Mouse (Mus musculus) heart, embryonic 13.5 days (tissue): ENCODE results near the gene Ppp2r1a. TPM values are rescaled to one million over a fixed set of nuclear protein-coding genes. Genes with fewer than 3 reads are reported as not detected.
A peak's percentile ranks its signal among the peaks of the same experiment; 100 is the strongest.

Experiments used
- ATAC-seq: fragments of 200-750 bp; cut with Nextera tagmentation; 2 replicates; pipeline ENCODE4 v1.8.0; 2017; ENCODE audit warnings: moderate TSS enrichment; ENCODE audit not compliant: insufficient number of reproducible peaks, low FRiP score, low TSS enrichment; ENCODE audit errors: extremely low read depth
- H3K27ac ChIP-seq: fragments of 300-500 bp; sonication (generic); replicated peaks from 2 replicates; pipeline ENCODE4 v1.5.1; 2015; ENCODE audit warnings: moderate library complexity, mild to moderate bottlenecking, inconsistent platforms
- H3K27me3 ChIP-seq: fragments of 300-500 bp; sonication (generic); replicated peaks from 2 replicates; pipeline ENCODE4 v1.6.1; 2015; ENCODE audit warnings: mild to moderate bottlenecking, inconsistent platforms
- H3K36me3 ChIP-seq: fragments of 300-500 bp; sonication (generic); 2 replicates; pipeline ENCODE4 v1.6.1; 2015; ENCODE audit warnings: mild to moderate bottlenecking, inconsistent platforms
- H3K4me1 ChIP-seq: fragments of 300-500 bp; sonication (generic); 2 replicates; pipeline ENCODE4 v1.6.1; 2015; ENCODE audit warnings: inconsistent platforms
- H3K4me2 ChIP-seq: fragments of 300-500 bp; sonication (generic); 2 replicates; pipeline ENCODE4 v1.6.1; 2015; ENCODE audit warnings: inconsistent platforms, mild to moderate bottlenecking, moderate library complexity
- H3K4me3 ChIP-seq: fragments of 300-500 bp; sonication (generic); 2 replicates; pipeline ENCODE4 v1.5.1; 2015; ENCODE audit warnings: moderate library complexity, mild to moderate bottlenecking, inconsistent platforms
- H3K9ac ChIP-seq: fragments of 300-500 bp; sonication (generic); 2 replicates; pipeline ENCODE4 v1.6.1; 2015; ENCODE audit warnings: inconsistent platforms, mild to moderate bottlenecking, moderate library complexity
- H3K9me3 ChIP-seq: fragments of 300-500 bp; sonication (generic); 2 replicates; pipeline ENCODE4 v1.6.1; 2016; ENCODE audit warnings: inconsistent platforms
- WGBS: fragments of 180-500 bp; shearing (Covaris S2); methylation state at CpG from one replicate; pipeline ENCODE4 v1.1.7; 2015; ENCODE audit warnings: mixed read lengths; 5-methylcytosine and 5-hydroxymethylcytosine counted together
- polyA plus RNA-seq: library from polyadenylated mRNA; unstranded; fragments of >200 nt; fragmentation: Nextera tagmentation; extraction: Ambion mirVana; gene quantifications from 2 replicates; pipeline ENCODE4 v1.2.1, GENCODE M21; 2015

Ppp2r1a gene
- polyA plus RNA-seq: 353 and 358 TPM in 2 replicates

DNA sequence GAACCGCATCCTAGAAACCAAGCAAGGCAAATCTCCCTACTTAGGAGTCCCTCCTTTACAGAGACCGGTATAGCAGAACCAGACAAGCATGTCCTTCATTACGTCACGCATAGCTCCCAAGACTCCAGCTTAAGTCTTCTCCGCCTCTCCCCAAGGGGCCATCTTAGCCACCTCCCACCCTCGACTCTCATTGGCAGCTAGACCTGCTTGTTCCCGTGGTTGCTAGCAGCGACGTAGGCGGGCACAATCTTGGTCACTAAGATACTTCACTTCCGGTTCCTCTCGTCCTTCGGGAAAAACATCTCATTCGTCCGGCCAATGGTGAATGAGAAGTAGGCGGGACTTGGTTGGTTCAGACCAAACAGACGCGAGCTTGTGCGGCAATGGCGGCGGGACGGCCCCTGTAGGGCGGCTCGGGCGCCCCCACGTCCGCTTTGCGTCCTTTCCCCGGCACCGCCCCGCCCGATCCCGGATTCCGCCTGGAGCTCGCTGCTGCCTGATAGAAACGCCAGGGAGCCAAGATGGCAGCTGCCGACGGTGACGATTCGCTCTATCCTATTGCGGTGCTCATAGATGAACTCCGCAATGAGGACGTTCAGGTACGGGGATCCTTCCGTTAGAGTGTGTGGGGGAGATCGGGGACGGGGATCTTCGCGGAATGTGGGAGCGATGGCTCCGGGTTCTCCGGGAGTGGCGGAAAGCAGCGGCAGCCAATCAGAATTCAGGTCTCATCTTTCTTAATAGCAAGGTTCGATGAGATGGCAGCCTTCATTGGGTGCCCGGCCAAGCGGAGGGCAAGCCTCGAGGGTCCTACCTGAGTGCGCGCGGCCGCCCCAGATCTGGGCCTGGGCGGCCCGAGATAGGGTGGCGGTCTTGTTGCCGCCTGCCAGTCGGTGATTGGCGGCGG, at the start of gene Ppp2r1a:
Gene Ppp2r1a (plus strand): TSS at position 327 of the 907 bp plus-strand sequence.
- Histone ChIP-seq H3K27ac (peak within 1 kb of the TSS; percentile 97), H3K9me3 (no peaks in the 10 kb centered on the region), H3K27me3 (no peaks in the 10 kb centered on the region), H3K9ac (peak within 1 kb of the TSS; percentile 92), H3K4me2 (peak within 1 kb of the TSS; percentile 77), H3K4me1 (peaks cover 45% of the 10 kb centered on the region), H3K36me3 (no peaks in the 10 kb centered on the region), H3K4me3 (peak within 1 kb of the TSS; percentile 86)
- peak; percentile 98 for ATAC-seq
- WGBS: under 1% methylated on average over 69 of the region's 69 CpGs

DNA sequence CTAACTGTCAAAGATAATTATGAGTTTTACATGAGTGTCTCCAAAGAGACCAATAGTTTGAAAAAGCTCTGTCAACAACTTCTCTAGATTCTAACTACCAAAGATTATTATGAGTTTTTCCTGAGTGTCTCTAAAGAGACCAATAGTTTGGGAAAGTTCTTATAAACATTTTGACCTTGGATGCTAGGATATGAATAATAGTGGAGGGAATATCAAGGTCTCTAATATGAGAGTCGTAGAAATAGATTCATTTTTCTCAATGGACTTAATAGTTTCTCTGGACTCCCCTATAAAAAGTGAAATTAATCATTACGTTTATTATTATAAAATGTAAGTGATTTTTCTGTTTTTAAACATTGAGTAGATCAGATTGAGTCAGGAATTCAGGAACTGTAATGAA, 40.1 kb upstream of the Ppp2r1a start, which contains the start of gene Vmn1r231:
Gene Vmn1r231 (minus strand): TSS at position 101 of the 400 bp plus-strand sequence.
- WGBS: 43% methylated on average over 2 of the region's 2 CpGs
- H3K9ac ChIP-seq: no peak within 1 kb of the TSS
- ATAC-seq: no peak

DNA sequence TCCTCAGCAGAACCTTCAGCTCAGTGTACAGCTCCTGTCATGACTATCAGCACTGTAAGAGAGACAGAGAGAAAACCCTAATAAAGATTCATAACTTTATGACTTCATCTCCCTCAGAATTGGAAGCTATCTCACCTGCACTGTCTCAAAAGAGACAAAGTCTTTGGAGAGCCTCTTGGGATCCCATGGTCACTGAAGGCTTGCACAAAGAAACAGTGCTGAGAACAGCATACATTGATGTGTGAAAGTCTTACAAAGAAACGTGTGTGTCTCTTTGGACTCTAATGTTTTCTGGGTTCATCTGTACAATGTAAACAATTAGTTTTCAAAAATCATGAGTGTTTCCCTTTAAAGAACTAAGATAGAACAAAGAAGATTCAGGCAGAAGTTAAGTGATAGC, 25.5 kb upstream of the Ppp2r1a start, which contains the start of gene Vmn1r232:
Gene Vmn1r232 (minus strand): TSS at position 101 of the 400 bp plus-strand sequence.
- 43% methylated on average over 1 of the region's 1 CpGs for WGBS
- no peak within 1 kb of the TSS for H3K4me3 ChIP-seq
- ATAC-seq: no peak

More for the DNA sequence above, 40.1 kb upstream of the Ppp2r1a start, which contains the start of gene Vmn1r231:
- no peak within 1 kb of the TSS for H3K4me2 ChIP-seq
- H3K36me3 ChIP-seq: no peaks in the 10 kb centered on the region
- H3K4me1 ChIP-seq: no peaks in the 10 kb centered on the region
- no peak within 1 kb of the TSS for H3K27ac ChIP-seq
- no peak within 1 kb of the TSS for H3K4me3 ChIP-seq
- no peaks in the 10 kb centered on the region for H3K27me3 ChIP-seq
- 0 out of 2 replicates have a peak, but pooled peaks cover 3% of the 10 kb centered on the region for H3K9me3 ChIP-seq

DNA sequence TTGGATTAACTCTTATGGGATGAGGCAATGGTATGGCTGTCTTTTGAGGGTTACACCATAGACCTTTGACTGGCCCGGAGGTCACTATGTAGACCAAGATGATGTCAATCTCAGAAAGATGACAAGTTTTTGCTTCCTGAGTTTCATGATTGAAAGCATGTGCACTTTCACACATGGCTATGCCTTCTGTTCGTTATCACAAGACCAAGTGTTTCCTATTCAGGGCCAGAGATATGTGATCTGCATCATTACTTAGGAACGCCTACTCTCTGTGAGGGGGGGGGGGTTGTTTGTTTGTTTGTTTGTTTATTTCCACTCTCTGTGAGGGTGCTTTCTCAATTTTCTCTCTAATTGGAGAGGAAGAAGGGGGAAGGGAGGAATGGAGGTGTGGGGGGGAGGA, 885 bp upstream of the Ppp2r1a start:
- Histone ChIP-seq H3K4me2 (peak overlapping the region; percentile 77), H3K9me3 (no peaks in the 10 kb centered on the region), H3K27ac (peak overlapping the region; percentile 95), H3K4me1 (peaks cover 34% of the 10 kb centered on the region), H3K27me3 (no peaks in the 10 kb centered on the region), H3K36me3 (no peaks in the 10 kb centered on the region), H3K9ac (peak overlapping the region; percentile 85), H3K4me3 (peak overlapping the region; percentile 86)
- no peak for ATAC-seq
- 59% methylated on average over 3 of the region's 3 CpGs for WGBS

More for the DNA sequence above, 25.5 kb upstream of the Ppp2r1a start, which contains the start of gene Vmn1r232:
- Histone ChIP-seq H3K27me3 (no peaks in the 10 kb centered on the region), H3K9me3 (no peaks in the 10 kb centered on the region), H3K4me2 (no peak within 1 kb of the TSS), H3K27ac (no peak within 1 kb of the TSS), H3K4me1 (no peaks in the 10 kb centered on the region), H3K9ac (no peak within 1 kb of the TSS), H3K36me3 (no peaks in the 10 kb centered on the region)

DNA sequence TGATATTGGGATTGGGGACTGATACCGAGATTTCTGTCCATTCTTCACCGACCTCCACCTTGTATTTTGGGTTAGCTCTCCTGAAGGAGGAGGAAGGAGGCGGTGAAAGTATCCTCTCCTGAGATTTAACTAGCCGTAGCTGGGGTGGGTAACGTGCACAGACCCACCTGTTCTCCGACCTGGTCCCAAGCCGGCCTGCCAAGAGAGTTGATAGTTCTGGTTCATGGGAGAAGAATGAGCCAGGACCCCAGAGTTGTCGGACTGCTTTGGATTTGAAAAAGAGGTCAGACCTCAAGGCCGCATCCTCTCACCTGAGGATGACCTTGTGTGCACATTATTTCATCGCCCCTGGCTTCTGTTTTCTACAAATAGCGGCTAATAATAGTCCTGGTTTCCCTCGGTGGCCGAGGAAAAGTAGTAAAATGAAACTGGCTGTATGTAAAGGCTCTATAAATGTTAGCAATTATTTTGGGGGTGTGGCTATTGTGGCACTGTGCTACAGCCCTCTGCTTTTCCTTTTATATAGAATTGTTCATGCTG, 985 bp downstream of the Ppp2r1a start:
- under 1% methylated on average over 13 of the region's 13 CpGs for WGBS

DNA sequence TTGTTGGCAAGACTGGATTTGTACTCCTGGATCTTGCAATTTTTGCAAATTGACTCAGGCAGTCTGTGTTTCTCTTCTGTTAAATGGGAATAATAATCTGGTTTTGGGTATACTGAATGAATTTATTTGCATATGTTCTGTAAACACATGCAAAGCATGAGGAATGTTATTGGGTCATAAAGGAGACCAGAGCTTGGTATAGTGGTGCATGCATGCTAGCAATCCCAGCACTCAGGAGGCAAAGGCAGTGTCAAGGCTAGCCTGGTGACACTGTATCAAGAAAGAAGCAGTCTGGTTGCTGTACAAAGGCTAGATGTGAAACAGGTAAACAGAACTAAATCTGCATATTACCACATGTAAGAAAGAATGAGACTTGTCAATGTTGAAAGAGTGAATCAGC, 1.5 kb downstream of the Ppp2r1a start:
- peak overlapping the region; percentile 86 for H3K4me3 ChIP-seq
- peak overlapping the region; percentile 73 for H3K4me2 ChIP-seq
- H3K9me3 ChIP-seq: no peaks in the 10 kb centered on the region
- peaks cover 6% of the 10 kb centered on the region for H3K36me3 ChIP-seq
- no peaks in the 10 kb centered on the region for H3K27me3 ChIP-seq
- peak overlapping the region; percentile 97; the same call in 1 of the 2 replicates for H3K27ac ChIP-seq
- H3K9ac ChIP-seq: peak overlapping the region; percentile 92
- peaks cover 52% of the 10 kb centered on the region for H3K4me1 ChIP-seq
- no peak for ATAC-seq

More for the DNA sequence above, 985 bp downstream of the Ppp2r1a start:
- Histone ChIP-seq H3K27me3 (no peaks in the 10 kb centered on the region), H3K4me2 (peak overlapping the region; percentile 73), H3K27ac (peak overlapping the region; percentile 97), H3K4me3 (peak overlapping the region; percentile 86), H3K36me3 (peaks cover under 1% of the 10 kb centered on the region; the same call in 1 of the 2 replicates), H3K9ac (peak overlapping the region; percentile 92), H3K9me3 (no peaks in the 10 kb centered on the region), H3K4me1 (peaks cover 52% of the 10 kb centered on the region)
- no peak for ATAC-seq

DNA sequence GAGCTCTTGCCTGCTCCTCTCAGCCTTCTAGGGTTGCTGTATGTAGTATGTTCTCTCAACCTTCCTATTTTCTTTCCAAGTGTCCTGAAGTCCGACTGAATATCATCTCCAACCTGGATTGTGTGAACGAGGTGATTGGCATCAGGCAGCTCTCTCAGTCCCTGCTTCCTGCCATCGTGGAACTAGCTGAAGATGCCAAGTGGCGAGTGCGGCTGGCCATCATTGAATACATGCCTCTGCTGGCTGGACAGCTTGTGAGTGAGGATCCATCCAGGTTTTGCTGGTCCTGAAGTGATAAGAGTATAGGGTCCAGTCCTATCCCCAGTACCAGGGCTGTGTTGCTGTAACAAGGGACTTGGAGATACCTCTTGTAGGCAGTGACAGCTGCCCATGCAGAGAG, 15.3 kb downstream of the Ppp2r1a start:
- Histone ChIP-seq H3K9ac (no peak overlapping the region), H3K4me2 (no peak overlapping the region), H3K36me3 (peaks cover 100% of the 10 kb centered on the region), H3K27me3 (no peaks in the 10 kb centered on the region), H3K4me1 (no peaks in the 10 kb centered on the region), H3K27ac (no peak overlapping the region), H3K9me3 (no peaks in the 10 kb centered on the region), H3K4me3 (no peak overlapping the region)
- ATAC-seq: no peak
- WGBS: 93% methylated on average over 5 of the region's 5 CpGs

DNA sequence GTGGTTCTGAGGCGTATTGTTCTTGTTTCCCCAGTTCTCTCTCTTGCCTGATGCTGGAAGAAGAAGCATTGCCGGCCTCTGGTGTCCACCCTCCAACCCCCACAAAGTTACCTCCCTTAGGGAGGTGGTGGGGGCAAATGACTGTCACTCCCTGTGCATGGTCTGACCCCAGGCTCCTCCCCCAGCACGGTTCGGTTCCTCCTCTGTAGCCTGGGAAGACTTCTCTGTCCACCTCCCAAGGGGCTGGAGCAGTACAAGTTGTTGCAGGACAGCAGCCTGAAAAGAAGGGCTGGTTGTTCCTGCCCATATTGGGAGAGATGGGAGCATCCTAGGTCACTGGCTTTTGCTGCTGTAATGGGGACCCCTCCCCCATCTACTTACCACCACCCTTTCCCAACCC, 20.3 kb downstream of the Ppp2r1a start:
- Histone ChIP-seq H3K4me1 (no peaks in the 10 kb centered on the region), H3K9me3 (no peaks in the 10 kb centered on the region), H3K36me3 (peaks cover 97% of the 10 kb centered on the region), H3K9ac (no peak overlapping the region), H3K27ac (no peak overlapping the region), H3K27me3 (no peaks in the 10 kb centered on the region), H3K4me3 (no peak overlapping the region), H3K4me2 (no peak overlapping the region)
- ATAC-seq: no peak
- WGBS: 83% methylated on average over 4 of the region's 4 CpGs

DNA sequence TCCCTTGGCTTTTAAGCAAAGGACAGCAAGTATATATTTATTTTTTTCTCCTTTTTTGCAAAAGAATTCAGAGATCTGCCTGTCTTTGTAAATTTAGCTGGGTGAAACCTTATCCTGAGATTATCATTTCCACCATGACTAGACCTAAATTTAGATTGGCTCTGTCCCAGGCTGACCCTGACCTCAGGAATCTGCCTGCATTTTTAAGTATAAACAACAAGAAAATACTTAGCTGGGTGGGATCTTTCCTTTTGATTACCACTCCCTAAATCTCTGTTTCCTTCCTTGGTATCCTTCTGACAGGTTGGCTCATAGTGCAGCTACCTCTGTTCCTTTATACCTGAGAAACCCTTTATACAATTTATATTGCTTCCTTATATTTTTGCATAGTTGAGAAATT, 21.6 kb downstream of the Ppp2r1a start:
- H3K27ac ChIP-seq: no peak overlapping the region
- H3K9me3 ChIP-seq: no peaks in the 10 kb centered on the region
- ATAC-seq: no peak
- no peak overlapping the region for H3K4me3 ChIP-seq
- H3K27me3 ChIP-seq: no peaks in the 10 kb centered on the region
- H3K36me3 ChIP-seq: peaks cover 90% of the 10 kb centered on the region
- no peaks in the 10 kb centered on the region for H3K4me1 ChIP-seq
- no peak overlapping the region for H3K9ac ChIP-seq
- no peak overlapping the region for H3K4me2 ChIP-seq

DNA sequence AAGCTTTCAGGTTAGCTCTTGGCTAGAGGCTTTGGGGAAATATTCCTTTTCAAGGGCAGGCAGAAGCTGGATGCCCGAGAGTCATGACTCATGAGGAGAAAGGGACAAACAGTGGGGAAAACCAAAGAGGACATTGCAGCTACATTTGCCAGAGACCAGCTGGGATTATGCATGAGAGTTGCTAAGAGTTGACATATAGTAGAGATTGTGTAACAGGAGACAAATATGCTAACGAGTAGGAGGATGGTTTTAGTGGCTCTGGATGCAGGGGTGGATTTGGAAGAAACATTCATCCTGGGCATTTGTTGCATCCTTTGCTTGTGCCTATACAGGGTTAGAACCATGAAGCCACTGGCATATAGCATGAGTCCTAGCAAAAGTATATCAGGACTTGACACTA, 48.6 kb downstream of the Ppp2r1a start:
- no peaks in the 10 kb centered on the region for H3K27me3 ChIP-seq
- 57% methylated on average over 2 of the region's 2 CpGs for WGBS

DNA sequence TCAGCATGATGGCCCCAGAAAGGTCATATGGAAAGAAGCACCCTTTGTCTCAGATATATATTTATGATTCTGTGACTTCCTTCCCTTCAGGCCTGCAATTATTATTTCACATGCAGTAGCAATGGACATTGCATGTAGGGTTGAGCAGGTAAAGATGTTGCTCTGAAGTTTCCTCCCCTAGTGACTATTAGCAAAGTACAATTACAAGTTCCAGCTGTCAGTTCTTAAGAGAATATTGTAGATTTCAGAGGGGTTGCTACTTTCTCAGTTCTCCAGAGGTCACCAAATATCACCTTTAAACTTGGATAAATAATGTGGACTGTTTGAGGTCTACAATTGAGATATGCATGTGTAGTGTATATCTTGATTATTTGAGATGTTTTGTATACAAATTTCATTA, 51.3 kb downstream of the Ppp2r1a start, which contains the start of gene Vmn1r233:
Gene Vmn1r233 (minus strand): TSS at position 101 of the 400 bp plus-strand sequence.
- Histone ChIP-seq H3K9ac (no peak within 1 kb of the TSS), H3K4me2 (no peak within 1 kb of the TSS), H3K4me1 (no peaks in the 10 kb centered on the region), H3K9me3 (no peaks in the 10 kb centered on the region), H3K27ac (no peak within 1 kb of the TSS), H3K4me3 (no peak within 1 kb of the TSS), H3K27me3 (no peaks in the 10 kb centered on the region), H3K36me3 (no peaks in the 10 kb centered on the region)
- no peak for ATAC-seq

More for the DNA sequence above, 48.6 kb downstream of the Ppp2r1a start:
- H3K27ac ChIP-seq: no peak overlapping the region
- H3K4me3 ChIP-seq: no peak overlapping the region
- no peak for ATAC-seq
- H3K4me1 ChIP-seq: no peaks in the 10 kb centered on the region
- H3K9ac ChIP-seq: no peak overlapping the region
- no peak overlapping the region for H3K4me2 ChIP-seq
- H3K9me3 ChIP-seq: no peaks in the 10 kb centered on the region
- H3K36me3 ChIP-seq: no peaks in the 10 kb centered on the region
